Mouse (Mus musculus) testis, adult 10 weeks (tissue): Measurements from ENCODE around the gene Vmn1r33. TPM values are rescaled to one million over a fixed set of nuclear protein-coding genes. Genes with fewer than 3 reads are reported as not detected.

ENCODE experiments used
- polyA plus RNA-seq: library from polyadenylated mRNA; stranded (reverse); fragments of 350-450 nt; fragmentation: Illumina TruSeq; extraction: RNeasy Lipid Tissue Mini Kit (QIAGEN cat#74804); gene quantifications from one replicate; pipeline ENCODE4 v1.2.3, GENCODE M21; 2014; ENCODE audit warnings: low read depth, low replicate concordance

The Vmn1r33 gene
- polyA plus RNA-seq = not detected

DNA sequence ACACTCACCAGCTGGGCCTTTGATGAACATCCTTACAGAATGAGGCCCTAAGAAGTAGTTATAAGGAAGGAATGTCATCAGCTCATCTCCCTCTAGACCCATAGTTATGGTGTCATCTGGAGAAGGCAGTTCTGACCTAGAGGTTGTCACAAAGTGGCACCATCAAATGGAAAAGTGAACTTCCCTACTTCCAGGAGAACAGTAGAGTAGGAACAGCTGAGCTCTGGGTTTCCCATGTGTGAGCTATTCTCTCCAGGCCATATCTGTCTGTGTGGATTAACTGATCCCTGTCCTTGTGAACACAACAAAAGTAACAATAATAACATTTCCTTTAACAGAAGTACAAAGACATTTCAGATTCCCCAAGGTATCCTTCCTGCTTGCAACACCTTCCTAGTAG, at the start of gene Vmn1r33:
Gene Vmn1r33, minus strand, starts transcription at position 101 of the 400 bp plus-strand sequence.

DNA sequence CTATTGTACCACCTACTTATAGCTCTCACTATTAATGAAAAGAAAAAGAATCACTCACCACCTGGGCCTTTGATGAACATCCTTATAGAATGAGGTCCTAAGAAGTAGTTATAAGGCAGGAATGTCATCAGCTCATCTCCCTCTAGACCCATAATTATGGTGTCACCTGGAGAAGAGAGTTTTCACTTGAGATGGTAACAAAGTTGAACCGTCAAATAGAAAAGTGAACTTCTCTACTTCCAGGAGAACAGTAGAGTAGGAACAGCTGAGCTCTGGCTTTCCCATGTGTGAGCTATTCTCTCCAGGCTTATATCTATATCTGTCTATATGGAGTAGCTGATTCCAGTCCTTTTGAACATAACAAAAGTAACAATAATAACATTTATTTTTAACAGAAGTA, 25.7 kb upstream of the Vmn1r33 start, which contains the start of gene Vmn1r34:
Gene Vmn1r34, minus strand, starts transcription at position 101 of the 400 bp plus-strand sequence.

Other genes with a start within 250 kb of the Vmn1r33 start
- gene Mad2l1, start 82.9 kb downstream of the Vmn1r33 start, polyA plus RNA-seq = 47.7 TPM
- gene Vmn1r32, start 58.2 kb downstream of the Vmn1r33 start, polyA plus RNA-seq = not detected
- gene Vmn1r34, start 25.6 kb upstream of the Vmn1r33 start, polyA plus RNA-seq = not detected
- 0.17 TPM for gene Vmn1r35, start 67.6 kb upstream of the Vmn1r33 start, polyA plus RNA-seq
- not detected for gene Vmn1r36, start 100.9 kb upstream of the Vmn1r33 start, polyA plus RNA-seq
- gene Vmn1r37, start 111.1 kb upstream of the Vmn1r33 start, polyA plus RNA-seq = not detected
- not detected for gene Vmn1r38, start 164.3 kb upstream of the Vmn1r33 start, polyA plus RNA-seq
- gene Vmn1r39, start 192.3 kb upstream of the Vmn1r33 start, polyA plus RNA-seq = not detected